Comparison of ENCODE assay signal across 8 mouse cellular contexts in genomic region chr7:97696506-97697254, GRCm38 (mm10). TPM values are rescaled to one million over a fixed set of nuclear protein-coding genes. Genes with fewer than 3 reads are reported as not detected.
DNase-seq lines count a peak whose midpoint lies in the region; ATAC-seq and TF ChIP-seq lines count a peak whose summit lies in the region.

TSS of gene Clns1a (plus strand) at chr7:97696634.

- peak within 1 kb of the TSS; percentile 18; the same call in 1 of the 2 replicates for H3K27ac ChIP-seq in heart, embryonic 12.5 days (ENCODE audit: poor library complexity, severe bottlenecking)
- H3K27ac ChIP-seq in kidney, postnatal 0 days: peak within 1 kb of the TSS; percentile 83
- H3K27ac ChIP-seq in liver, embryonic 11.5 days (ENCODE audit: low read depth, low read length): peak within 1 kb of the TSS; percentile 38
- H3K27ac ChIP-seq in stomach, embryonic 14.5 days (ENCODE audit: low read length): peak within 1 kb of the TSS; percentile 76

- no peaks in the 10 kb centered on the region for H3K27me3 ChIP-seq in C2C12 (ENCODE audit: control insufficient read depth, insufficient read depth, insufficient read length)
- H3K27me3 ChIP-seq in erythroblast, embryonic 14.5 days (ENCODE audit: control insufficient read depth): no peaks in the 10 kb centered on the region
- no peaks in the 10 kb centered on the region for H3K27me3 ChIP-seq in heart, embryonic 12.5 days (replicated peaks)
- H3K27me3 ChIP-seq in kidney, postnatal 0 days (ENCODE audit: insufficient read depth, low read length): no peaks in the 10 kb centered on the region
- no peaks in the 10 kb centered on the region for H3K27me3 ChIP-seq in liver, embryonic 11.5 days (replicated peaks; ENCODE audit: control insufficient read depth, insufficient read depth, low read length)
- H3K27me3 ChIP-seq in stomach, embryonic 14.5 days (ENCODE audit: control insufficient read depth, insufficient read depth, low read length): no peaks in the 10 kb centered on the region

- WGBS in heart, embryonic 12.5 days: under 1% methylated on average over 63 of the region's 63 CpGs
- under 1% methylated on average over 63 of the region's 63 CpGs for WGBS in kidney, postnatal 0 days
- under 1% methylated on average over 63 of the region's 63 CpGs for WGBS in liver, embryonic 11.5 days
- WGBS in stomach, embryonic 14.5 days: under 1% methylated on average over 63 of the region's 63 CpGs

- ATAC-seq in heart, embryonic 12.5 days (ENCODE audit: insufficient number of reproducible peaks, low FRiP score): peak; percentile 93
- ATAC-seq in kidney, postnatal 0 days (replicated peaks; ENCODE audit: low FRiP score, low read depth): peak; percentile 98
- ATAC-seq in liver, embryonic 11.5 days (replicated peaks; ENCODE audit: low FRiP score): peak; percentile 95
- peak; percentile 96 for ATAC-seq in stomach, embryonic 14.5 days (ENCODE audit: insufficient number of reproducible peaks, insufficient read depth, low FRiP score, low read depth)

- H3K36me3 ChIP-seq in C2C12 (ENCODE audit: control insufficient read depth, insufficient read depth): no peaks in the 10 kb centered on the region
- peaks cover 13% of the 10 kb centered on the region for H3K36me3 ChIP-seq in erythroblast, embryonic 14.5 days (ENCODE audit: control insufficient read depth)
- H3K36me3 ChIP-seq in heart, embryonic 12.5 days: peaks cover 20% of the 10 kb centered on the region
- H3K36me3 ChIP-seq in kidney, postnatal 0 days (ENCODE audit: insufficient read depth, low read length): no peaks in the 10 kb centered on the region
- peaks cover 3% of the 10 kb centered on the region; the same call in 1 of the 2 replicates for H3K36me3 ChIP-seq in liver, embryonic 11.5 days (ENCODE audit: control insufficient read depth, insufficient read depth, low read length)
- no peaks in the 10 kb centered on the region for H3K36me3 ChIP-seq in stomach, embryonic 14.5 days (ENCODE audit: control insufficient read depth, insufficient read depth, low read length)

- no peak for TF ChIP-seq CTCF in C2C12 (IDR thresholded peaks at IDR 0.05; ENCODE audit: control insufficient read depth, insufficient read depth, insufficient read length)
- no peak for TF ChIP-seq CTCF in brain, embryonic 14.5 days (IDR thresholded peaks at IDR 0.05; ENCODE audit: borderline replicate concordance, extremely low read depth, insufficient read depth, insufficient read length)
- TF ChIP-seq CTCF in kidney, postnatal 0 days (IDR thresholded peaks at IDR 0.05; ENCODE audit: low read depth): no peak

- H3ac ChIP-seq in C2C12 (ENCODE audit: control insufficient read depth, insufficient read length, low read depth): peak within 1 kb of the TSS; percentile 88

- H3K9me3 ChIP-seq in erythroblast, embryonic 14.5 days (ENCODE audit: control insufficient read depth, low read length): no peaks in the 10 kb centered on the region
- H3K9me3 ChIP-seq in heart, embryonic 12.5 days (replicated peaks): no peaks in the 10 kb centered on the region; the same call in 1 of the 2 replicates
- H3K9me3 ChIP-seq in kidney, postnatal 0 days (replicated peaks; ENCODE audit: low read length): no peaks in the 10 kb centered on the region
- H3K9me3 ChIP-seq in liver, embryonic 11.5 days (ENCODE audit: control insufficient read depth, low read length): no peaks in the 10 kb centered on the region
- H3K9me3 ChIP-seq in stomach, embryonic 14.5 days (ENCODE audit: control insufficient read depth, low read depth, low read length): no peaks in the 10 kb centered on the region

- peak; percentile 98 for DNase-seq in brain, embryonic 14.5 days (ENCODE audit: low read depth)
- DNase-seq in kidney, postnatal 0 days (ENCODE audit: low spot score): peak; percentile 97
- peak; percentile 85 for DNase-seq in liver, embryonic 11.5 days (ENCODE audit: low spot score)
- peak; percentile 91 for DNase-seq in naive thymus-derived CD4-positive, alpha-beta T cell, adult 2 months (ENCODE audit: low read depth)

- peak within 1 kb of the TSS; percentile 88 for H3K9ac ChIP-seq in heart, embryonic 12.5 days
- peak within 1 kb of the TSS; percentile 84 for H3K9ac ChIP-seq in kidney, postnatal 0 days (ENCODE audit: low read depth, low read length)
- peak within 1 kb of the TSS; percentile 87 for H3K9ac ChIP-seq in liver, embryonic 11.5 days (ENCODE audit: low read depth, low read length)
- H3K9ac ChIP-seq in stomach, embryonic 14.5 days (replicated peaks; ENCODE audit: low read depth, low read length): peak within 1 kb of the TSS; percentile 73

- peaks cover 55% of the 10 kb centered on the region for H3K79me2 ChIP-seq in C2C12 (ENCODE audit: control insufficient read depth, insufficient read depth)

- peak within 1 kb of the TSS; percentile 85 for H3K4me3 ChIP-seq in C2C12 (ENCODE audit: insufficient read depth, poor library complexity, severe bottlenecking)
- peak within 1 kb of the TSS; percentile 73 for H3K4me3 ChIP-seq in erythroblast, embryonic 14.5 days (replicated peaks)
- H3K4me3 ChIP-seq in heart, embryonic 12.5 days: peak within 1 kb of the TSS; percentile 81
- H3K4me3 ChIP-seq in kidney, postnatal 0 days (replicated peaks; ENCODE audit: low read depth, low read length): peak within 1 kb of the TSS; percentile 93
- peak within 1 kb of the TSS; percentile 88 for H3K4me3 ChIP-seq in liver, embryonic 11.5 days (ENCODE audit: low read depth, low read length)
- H3K4me3 ChIP-seq in stomach, embryonic 14.5 days (ENCODE audit: low read depth, low read length): peak within 1 kb of the TSS; percentile 95

- peaks cover 40% of the 10 kb centered on the region for H3K4me1 ChIP-seq in erythroblast, embryonic 14.5 days (ENCODE audit: control insufficient read depth)
- peaks cover 7% of the 10 kb centered on the region; the same call in 1 of the 2 replicates for H3K4me1 ChIP-seq in heart, embryonic 12.5 days (replicated peaks)
- no peaks in the 10 kb centered on the region for H3K4me1 ChIP-seq in kidney, postnatal 0 days (replicated peaks; ENCODE audit: insufficient read depth, low read length)
- H3K4me1 ChIP-seq in liver, embryonic 11.5 days (replicated peaks; ENCODE audit: control insufficient read depth, insufficient read depth, low read length): peaks cover 9% of the 10 kb centered on the region
- 0 out of 2 replicates have a peak, but pooled peaks cover 4% of the 10 kb centered on the region for H3K4me1 ChIP-seq in stomach, embryonic 14.5 days (ENCODE audit: control insufficient read depth, insufficient read depth, low read length)

- peak within 1 kb of the TSS; percentile 88 for H3K4me2 ChIP-seq in heart, embryonic 12.5 days
- H3K4me2 ChIP-seq in kidney, postnatal 0 days (ENCODE audit: low read length): peak within 1 kb of the TSS; percentile 81
- peak within 1 kb of the TSS; percentile 77 for H3K4me2 ChIP-seq in liver, embryonic 11.5 days
- H3K4me2 ChIP-seq in stomach, embryonic 14.5 days (replicated peaks; ENCODE audit: low read depth, low read length): peak within 1 kb of the TSS; percentile 77

- H3K79me3 ChIP-seq in C2C12 (ENCODE audit: low read depth): peaks cover 43% of the 10 kb centered on the region

- peak; percentile 53; the same call in 1 of the 2 replicates for TF ChIP-seq POLR2A in brain, embryonic 14.5 days (IDR thresholded peaks at IDR 0.05; ENCODE audit: borderline replicate concordance, extremely low read depth, insufficient read depth, insufficient read length, poor library complexity, severe bottlenecking)

TF ChIP-seq in C2C12, 6 proteins besides CTCF, POLR2A, EP300 and RAD21:
- TF ChIP-seq CEBPB (IDR thresholded peaks at IDR 0.05; ENCODE audit: low read depth) (no peak), MAX (IDR thresholded peaks at IDR 0.05) (peak; percentile 95), MYOG (IDR thresholded peaks at IDR 0.05; ENCODE audit: control insufficient read depth, extremely low read depth, insufficient read length) (no peak), FOSL1 (IDR thresholded peaks at IDR 0.05; ENCODE audit: insufficient read depth, low read length, poor library complexity, severe bottlenecking) (no peak), USF1 (IDR thresholded peaks at IDR 0.05; ENCODE audit: low read depth) (peak; percentile 91)

RNA-seq across cellular contexts. Expression of gene Clns1a, which starts in this region (rescaled TPM):
- polyA plus RNA-seq in C2C12 (2012; fragmentation: generic; extraction: Trizol): 66.5 TPM
- polyA plus RNA-seq in brain, embryonic 14.5 days (2012; rRNA removed): 114 and 124 TPM in 2 replicates
- polyA plus RNA-seq in erythroblast, embryonic 14.5 days (2012): 1.3 and 1.4 TPM in 2 replicates
- polyA plus RNA-seq in heart, embryonic 12.5 days (2016; fragmentation: Nextera tagmentation; extraction: Ambion mirVana): 103 and 106 TPM in 2 replicates
- polyA plus RNA-seq in kidney, postnatal 0 days (2015; fragmentation: Nextera tagmentation; extraction: Ambion mirVana): 142 and 149 TPM in 2 replicates
- polyA plus RNA-seq in liver, embryonic 11.5 days (2014; fragmentation: Nextera tagmentation; extraction: Ambion mirVana): 187 and 208 TPM in 2 replicates
- polyA plus RNA-seq in stomach, embryonic 14.5 days (2014; fragmentation: Nextera tagmentation; extraction: Ambion mirVana): 179 and 182 TPM in 2 replicates

Comparison
In these comparisons a context has a peak if more than half of its experiments do, and no peak if none do; other contexts are left out.
1. Peak in every context shown above with its lines: DNase-seq, ATAC-seq, H3K4me3 ChIP-seq and H3K27ac ChIP-seq.
2. RNA of gene Clns1a (polyA plus RNA-seq): 187 to 208 TPM in liver, embryonic 11.5 days, 179 to 182 TPM in stomach, embryonic 14.5 days, 142 to 149 TPM in kidney, postnatal 0 days, 114 to 124 TPM in brain, embryonic 14.5 days, 103 to 106 TPM in heart, embryonic 12.5 days and 66.5 TPM in C2C12 (single experiment); 1.3 to 1.4 TPM in erythroblast, embryonic 14.5 days; every median in the first group is over 10 times any median in the second.
3. H3K27ac ChIP-seq: peak in every context shown above with its lines; median percentile 83 in kidney, postnatal 0 days; 76 in stomach, embryonic 14.5 days; 38 in liver, embryonic 11.5 days; 18 in heart, embryonic 12.5 days.